Mouse (Mus musculus) kidney, adult 9 months (tissue): ENCODE results near the gene Orai2.
"Not testable (repeated sequence)": the region's sequence is repeated elsewhere in the genome, so short reads cannot be mapped to it uniquely, and the experiment has no call there.

Experiments used
- DNase-seq: peaks from one replicate; pipeline ENCODE4 v3.0.0; 2022

Orai2 gene

DNA sequence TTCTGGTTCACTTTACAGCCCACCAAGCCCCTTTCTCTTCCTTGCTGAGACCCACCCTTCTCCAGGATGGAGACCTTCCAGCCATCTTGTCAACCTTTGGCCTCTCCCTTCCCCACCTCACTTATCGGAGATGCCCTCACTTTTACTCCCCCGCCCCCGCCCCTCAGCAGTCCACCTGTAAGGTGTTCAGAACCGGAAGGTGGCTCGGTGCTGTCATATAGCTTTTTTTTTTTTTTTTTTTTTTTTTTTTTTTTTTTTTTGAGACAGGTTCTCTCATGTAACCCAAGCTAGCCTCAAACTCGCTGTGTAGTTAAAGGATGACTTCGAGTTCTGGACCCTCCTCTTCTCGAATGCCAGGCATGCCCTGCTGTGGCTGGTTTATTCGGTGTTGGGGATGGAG lies 2.4 kb upstream of the Orai2 start:
- no peak for DNase-seq

DNA sequence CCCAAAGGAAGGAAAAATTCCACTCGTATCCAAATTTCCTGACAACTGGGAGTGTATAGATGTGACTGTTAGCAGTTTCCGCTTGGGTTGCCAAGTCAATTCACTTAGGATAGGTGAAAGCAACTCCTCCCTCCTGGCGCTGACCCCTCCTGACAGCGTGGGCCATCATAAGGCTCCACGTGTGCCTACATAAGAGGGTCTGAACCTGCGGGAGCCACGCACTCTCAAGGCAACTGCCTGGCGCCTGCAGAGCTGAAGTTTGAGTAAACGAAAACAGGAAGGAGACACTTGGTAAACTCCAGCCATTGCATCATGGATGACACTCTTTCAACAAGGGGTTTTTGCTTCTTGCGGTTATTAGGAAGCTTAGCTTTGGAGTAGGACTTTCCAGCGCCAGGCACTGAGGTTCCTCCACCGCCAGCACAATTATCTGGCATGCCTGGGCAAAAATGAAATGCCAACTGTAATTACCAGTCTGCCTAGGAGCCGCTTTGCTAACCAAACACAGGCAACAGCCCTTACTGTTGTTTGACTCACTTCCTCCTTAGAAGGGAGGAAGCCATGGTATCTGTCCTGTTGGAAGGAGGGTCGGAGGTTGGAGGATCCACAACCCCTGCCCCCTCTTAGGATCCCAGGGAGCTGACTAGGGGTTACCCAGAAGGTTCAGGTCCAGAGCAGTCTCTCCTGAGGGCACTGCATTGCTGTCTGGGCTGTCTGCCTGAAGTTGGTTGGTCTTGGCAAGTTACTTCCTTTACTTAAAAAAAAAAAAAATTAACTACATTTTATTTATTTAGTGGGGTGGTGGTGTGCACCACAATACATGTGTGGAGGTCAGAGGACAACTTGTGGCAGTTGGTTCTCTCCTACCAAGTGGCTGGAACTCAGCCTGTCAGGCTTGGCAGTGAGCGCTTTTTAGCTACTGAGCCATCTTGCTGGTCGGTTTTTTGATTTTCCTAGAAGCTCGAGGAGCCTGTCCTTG lies 1.1 kb upstream of the Orai2 start:
- peak; percentile 15 for DNase-seq

GRCm38 (mm10) chr5:136169626-136170511 lies 644 bp downstream of the Orai2 start:
- peak; percentile 31 for DNase-seq

GRCm38 (mm10) chr5:136168071-136168470 lies 2.4 kb downstream of the Orai2 start:
- no peak for DNase-seq

DNA sequence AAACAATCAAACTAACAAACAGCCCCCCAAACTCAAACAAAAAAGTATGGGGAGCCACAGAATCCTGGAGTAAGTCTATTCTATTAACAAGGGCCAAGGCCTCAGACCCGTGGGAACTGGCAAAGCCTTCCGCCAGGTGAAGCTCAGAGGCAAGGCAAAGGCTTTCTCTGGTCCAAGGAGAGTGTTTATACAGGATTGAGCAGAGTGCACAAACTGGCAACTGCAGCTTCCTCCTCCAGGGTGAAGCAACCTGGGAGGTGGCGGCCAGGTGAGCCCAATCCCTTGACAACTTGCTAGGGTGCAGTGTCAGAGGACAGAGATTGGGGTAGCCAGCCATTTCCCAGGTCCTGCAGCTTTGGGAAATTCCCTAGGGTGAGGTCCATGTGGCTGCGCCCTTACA lies 3.2 kb downstream of the Orai2 start:
- DNase-seq, result no peak

- no peak for DNase-seq
Measured at GRCm38 (mm10) chr5:136165246-136165645, 5.3 kb downstream of the Orai2 start.

GRCm38 (mm10) chr5:136163807-136164474 lies 6.6 kb downstream of the Orai2 start:
- no peak for DNase-seq

DNA sequence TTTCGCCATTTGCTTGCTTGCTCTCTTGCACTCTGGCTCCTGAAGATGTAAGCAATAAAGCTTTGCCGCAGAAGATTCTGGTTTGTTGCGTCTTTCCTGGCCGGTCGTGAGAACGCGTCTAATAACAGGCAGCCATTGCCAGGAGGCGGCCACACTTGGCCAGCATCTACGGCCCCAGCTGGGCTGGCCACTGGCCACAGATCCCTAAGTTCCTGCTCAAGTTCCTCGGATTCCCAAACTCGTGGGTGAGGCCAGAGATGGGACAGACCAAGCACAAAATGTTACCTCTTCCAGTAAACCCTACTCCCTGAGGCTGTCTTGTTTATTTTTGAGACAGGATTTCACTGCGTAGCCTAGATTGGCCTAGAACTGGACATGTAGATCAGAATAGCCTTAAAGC lies 10.4 kb downstream of the Orai2 start:
- not testable (repeated sequence) for DNase-seq

GRCm38 (mm10) chr5:136155399-136155798 lies 15.1 kb downstream of the Orai2 start:
- no peak for DNase-seq

DNA sequence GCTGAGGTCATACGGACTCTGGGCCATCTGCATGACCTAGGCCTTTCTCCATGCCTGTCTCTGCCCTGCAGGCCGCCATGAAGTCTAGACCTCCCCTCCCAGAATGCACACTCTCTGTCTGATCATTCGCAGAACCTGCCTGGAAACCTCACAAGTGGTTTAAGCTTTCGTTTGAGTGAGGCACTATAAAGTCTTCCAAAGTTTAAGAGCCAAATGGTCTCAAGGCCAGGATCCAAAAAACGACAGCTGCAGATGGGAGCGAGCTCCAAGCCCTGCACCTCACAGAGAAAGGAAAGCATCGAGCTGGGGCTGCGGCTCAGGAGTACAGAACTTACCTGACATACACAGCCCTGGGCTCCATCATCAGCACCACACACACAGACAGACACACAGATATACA lies 18.1 kb downstream of the Orai2 start:
- no peak for DNase-seq

DNA sequence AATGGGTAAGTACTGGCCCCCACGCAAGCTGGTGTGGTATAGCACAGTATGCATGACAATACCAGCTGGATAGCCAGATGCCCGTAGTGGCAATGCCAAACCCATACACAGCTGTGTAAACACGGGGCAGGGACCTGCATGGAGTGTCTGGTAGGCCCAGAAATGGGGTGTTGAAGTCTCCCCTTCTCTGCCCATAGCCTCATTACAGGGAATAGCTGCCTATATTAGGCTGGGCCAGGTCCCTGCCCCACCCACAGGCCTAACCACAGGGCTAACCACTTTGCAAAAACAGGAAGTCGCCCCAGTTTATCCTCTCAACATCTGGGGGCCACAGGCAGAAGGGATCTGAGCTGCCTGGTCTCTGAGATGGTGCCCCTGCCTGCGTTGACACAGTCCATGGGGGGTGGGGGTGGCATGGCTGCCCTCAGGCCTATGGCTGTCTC lies 21.4 kb downstream of the Orai2 start:
- not testable (repeated sequence) for DNase-seq

DNA sequence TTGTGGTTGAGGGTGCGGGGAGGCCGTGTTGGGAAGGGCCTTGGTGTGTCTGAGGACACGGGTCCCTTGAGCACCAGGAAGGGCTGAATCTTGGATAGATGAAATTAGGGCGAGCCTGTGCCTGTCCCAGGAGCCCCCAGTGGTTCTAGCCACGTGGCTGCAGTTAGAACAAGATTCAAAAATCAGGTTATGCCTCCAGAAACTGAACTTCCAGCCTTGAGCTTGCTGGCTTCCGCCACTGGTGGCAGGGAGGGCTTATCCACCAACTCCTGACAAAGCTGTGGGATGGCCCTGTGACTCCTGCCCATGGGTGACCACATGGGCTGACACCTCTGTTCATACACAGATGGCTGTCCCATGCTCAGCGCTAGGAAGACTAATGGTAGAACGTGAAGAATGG lies 22.8 kb downstream of the Orai2 start:
- DNase-seq, result no peak

DNA sequence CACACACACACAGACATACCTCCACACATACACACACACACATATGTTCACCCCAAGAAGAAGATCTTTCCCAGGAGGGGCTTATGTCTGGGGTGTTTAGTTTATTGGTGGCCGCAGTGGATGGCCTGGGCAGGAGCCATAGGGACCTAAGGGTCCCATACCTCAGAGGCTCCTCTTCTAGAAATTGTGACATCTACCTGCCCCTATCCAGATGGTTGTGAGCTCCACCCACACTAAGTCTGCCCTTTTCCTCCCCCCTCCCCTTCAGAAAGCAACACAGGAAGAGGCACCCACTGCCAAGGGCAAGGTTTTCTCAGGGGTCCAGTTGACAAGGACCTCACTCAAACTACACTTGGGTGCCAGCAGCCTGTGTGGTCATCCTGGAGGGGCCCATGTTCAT lies 23.6 kb downstream of the Orai2 start:
- no peak for DNase-seq

GRCm38 (mm10) chr5:136144606-136145430 lies 25.7 kb downstream of the Orai2 start:
- DNase-seq, result no peak

DNA sequence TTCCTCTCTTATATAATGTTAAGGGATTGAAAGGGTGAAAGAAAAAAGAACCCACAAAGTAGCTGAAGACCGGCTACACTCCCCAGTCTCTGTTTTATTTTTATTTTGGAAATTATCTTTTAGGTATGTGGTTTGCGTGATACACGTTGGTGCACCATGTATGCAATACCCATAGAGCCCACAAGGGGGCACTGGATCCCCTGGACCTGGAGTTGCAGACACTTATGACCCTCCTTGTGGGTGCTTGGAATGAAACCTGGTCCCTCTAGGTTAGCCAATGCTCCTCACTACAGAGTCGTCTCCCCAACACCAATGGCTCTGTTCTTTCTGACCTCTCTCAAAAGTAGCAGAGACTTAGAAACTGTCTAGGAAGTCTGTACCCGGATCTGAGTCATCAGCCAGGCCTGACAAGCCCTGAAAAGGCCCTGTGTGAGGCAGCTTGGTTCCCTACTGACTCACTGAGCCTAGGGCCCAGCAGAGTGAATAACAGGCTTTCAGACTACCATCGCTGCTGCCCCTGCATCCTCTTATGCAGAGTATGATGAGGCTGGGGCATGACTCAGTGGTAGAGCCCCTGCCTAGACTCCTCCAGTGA lies 27.3 kb downstream of the Orai2 start:
- no peak for DNase-seq

DNA sequence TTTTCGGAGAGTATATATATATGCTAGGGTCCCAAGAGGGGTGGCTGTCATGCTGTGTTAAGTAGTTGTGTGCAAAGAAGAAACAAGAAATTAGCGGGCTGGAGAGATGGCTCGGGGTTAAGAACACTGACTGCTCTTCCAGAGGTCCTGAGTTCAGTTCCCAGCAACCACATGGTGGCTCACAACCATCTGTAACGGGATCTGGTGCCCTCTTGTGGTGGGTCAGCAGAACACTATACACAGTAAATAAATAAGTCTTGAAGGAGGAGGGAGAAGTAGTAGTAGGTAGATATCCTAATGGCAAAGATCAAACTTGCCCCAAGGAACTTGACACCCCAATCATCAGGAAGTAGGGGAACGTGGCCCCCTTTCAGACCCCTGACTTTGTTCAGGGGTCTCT lies 27.8 kb downstream of the Orai2 start:
- DNase-seq, result no peak

GRCm38 (mm10) chr5:136140057-136140482 lies 30.4 kb downstream of the Orai2 start:
- DNase-seq, result peak; percentile 35

DNA sequence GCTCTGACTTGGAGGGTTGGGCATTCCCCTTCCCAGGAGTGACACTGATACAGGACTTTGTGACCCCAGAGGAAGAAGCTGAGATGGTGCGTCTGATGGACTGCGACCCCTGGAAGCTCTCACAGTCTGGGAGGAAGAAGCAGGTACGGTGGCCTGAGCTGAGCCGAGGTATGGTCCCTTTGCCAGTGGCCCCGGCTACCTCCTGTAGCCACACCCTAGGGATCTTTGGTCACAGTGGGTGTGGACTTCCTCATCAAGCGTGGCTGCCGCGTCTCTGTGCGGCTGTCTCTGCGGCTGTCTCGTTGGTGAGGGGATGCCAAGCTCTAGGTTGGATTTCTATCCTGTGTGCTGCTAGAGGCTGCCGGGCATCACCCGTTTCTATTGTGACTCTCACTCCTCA lies 31.1 kb downstream of the Orai2 start:
- no peak for DNase-seq

DNA sequence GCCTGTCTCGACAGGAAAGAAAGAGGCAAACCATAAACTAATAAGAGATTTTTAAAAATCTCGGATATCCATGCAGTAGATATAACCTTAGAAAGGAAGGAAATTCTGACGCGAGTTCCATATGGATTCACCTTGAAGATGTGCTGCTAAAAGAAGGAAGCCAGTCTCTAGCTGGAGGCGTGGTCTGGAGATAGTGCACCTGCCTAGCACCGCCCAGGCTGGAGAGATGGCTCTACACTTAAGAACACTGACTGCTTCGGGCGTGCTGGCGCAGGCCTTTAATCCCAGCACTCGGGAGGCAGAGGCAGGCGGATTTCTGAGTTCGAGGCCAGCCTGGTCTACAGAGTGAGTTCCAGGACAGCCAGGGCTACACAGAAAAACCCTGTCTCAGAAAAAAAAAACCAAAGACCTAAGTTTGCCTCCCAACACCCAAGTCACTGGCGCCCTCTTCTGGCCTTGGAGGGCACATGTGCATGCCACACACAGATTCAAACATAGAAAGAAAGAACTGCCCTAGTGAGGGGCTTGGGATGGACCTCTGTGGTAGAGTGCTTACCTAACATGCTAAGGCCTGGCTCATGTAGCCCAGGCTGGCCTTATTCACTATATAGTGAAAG lies 32.7 kb downstream of the Orai2 start:
- peak; percentile 52 for DNase-seq

DNA sequence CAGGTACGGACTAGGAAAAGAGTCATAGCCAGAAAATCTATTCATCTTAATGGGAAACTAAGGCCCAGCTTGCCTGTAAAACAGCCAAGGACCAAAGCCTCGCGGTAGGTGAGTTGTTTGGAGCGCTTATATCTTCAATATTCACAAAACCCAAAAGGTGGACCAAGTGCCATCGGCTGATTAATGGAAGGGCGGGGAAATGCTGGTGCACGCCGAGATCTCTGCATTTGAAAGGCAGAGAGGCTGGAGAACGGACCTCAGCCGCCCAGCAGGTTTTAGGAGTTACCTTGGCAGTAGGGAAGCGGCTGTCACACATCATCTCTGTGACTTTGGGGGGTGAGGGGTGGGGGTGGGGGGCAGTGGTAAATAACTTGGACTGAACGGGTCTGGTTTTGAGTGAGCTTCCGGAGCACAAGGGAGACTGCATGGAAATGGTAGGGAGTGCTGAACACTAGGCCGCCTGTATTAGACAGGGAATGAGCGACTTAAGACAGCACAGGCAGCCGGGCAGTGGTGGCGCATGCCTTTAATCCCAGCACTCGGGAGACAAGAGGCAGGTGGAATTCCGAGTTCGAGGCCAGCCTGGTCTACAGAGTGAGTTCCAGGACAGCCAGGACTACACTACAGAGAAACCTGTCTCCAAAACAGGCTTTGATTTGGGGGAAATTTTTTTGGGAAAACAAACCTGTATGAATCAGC lies 34.1 kb downstream of the Orai2 start:
- no peak for DNase-seq
